Mouse (Mus musculus) cerebellum, adult 2 months (tissue): ENCODE measurements around the gene Arhgef12. TPM values are rescaled to one million over a fixed set of nuclear protein-coding genes. Genes with fewer than 3 reads are reported as not detected.

Experiments used
- DNase-seq, 2 experiments: peaks; one replicate each; pipeline ENCODE4 v3.0.0; 2021
- H3K27ac ChIP-seq: fragments of 200-500 bp; 2 replicates; pipeline ENCODE4 v1.5.1; 2012; ENCODE audit warnings: low read length, control low read depth, inconsistent platforms; ENCODE audit not compliant: insufficient read depth
- H3K27me3 ChIP-seq: fragments of 200-500 bp; 2 replicates; pipeline ENCODE4 v1.6.1; 2012; ENCODE audit warnings: inconsistent platforms, mild to moderate bottlenecking, low read length, moderate library complexity; ENCODE audit not compliant: control insufficient read depth, insufficient read depth
- H3K4me1 ChIP-seq: fragments of 200-500 bp; 2 replicates; pipeline ENCODE4 v1.6.1; 2011; ENCODE audit warnings: low read length; ENCODE audit not compliant: control insufficient read depth, insufficient read depth
- H3K4me3 ChIP-seq: fragments of 200-500 bp; replicated peaks from 2 replicates; pipeline ENCODE3; 2011; ENCODE audit warnings: mild to moderate bottlenecking, low read depth, low read length, control low read depth; ENCODE audit not compliant: insufficient read depth
- CTCF ChIP-seq: fragments of 200-500 bp; IDR thresholded peaks from 2 replicates; pipeline ENCODE4 v1.5.1; 2011; ENCODE audit warnings: low read depth, mild to moderate bottlenecking, control low read depth, low read length, moderate library complexity, borderline replicate concordance; ENCODE audit not compliant: insufficient read depth
- POLR2A ChIP-seq: fragments of 200-500 bp; IDR thresholded peaks from 2 replicates; pipeline ENCODE4 v1.6.1; 2011; ENCODE audit warnings: low read length, control low read depth, borderline replicate concordance; ENCODE audit not compliant: insufficient read depth
- WGBS: fragments of 180-500 bp; shearing (Covaris S2); methylation state at CpG from one replicate; pipeline ENCODE4 v1.1.7; 2018; 5-methylcytosine and 5-hydroxymethylcytosine counted together
- polyA plus RNA-seq: library from polyadenylated mRNA; depleted of rRNA; stranded (reverse); fragments of >200 nt; gene quantifications from 2 replicates; pipeline ENCODE4 v1.2.3, GENCODE M21; 2012

Arhgef12 gene
- polyA plus RNA-seq, 1 experiment, result 61.0 TPM

GRCm38 (mm10) chr9:43106426-43107186 is 433 bp downstream of the Arhgef12 start:
- WGBS, result 2% methylated on average over 22 of the region's 22 CpGs
- peak in 1 of 2 experiments; percentile 67 for DNase-seq
- TF ChIP-seq POLR2A (no peak), CTCF (no peak)
- Histone ChIP-seq H3K4me3 (peak overlapping the region; percentile 95), H3K27ac (peak overlapping the region; percentile 58), H3K27me3 (no peaks in the 10 kb centered on the region), H3K4me1 (no peaks in the 10 kb centered on the region; the same call in 1 of the 2 replicates)

- H3K27ac ChIP-seq, result peak overlapping the region; percentile 58
- no peaks in the 10 kb centered on the region for H3K27me3 ChIP-seq
- peak; percentile 92 to 94 for DNase-seq
- whole genome bisulfite sequencing, result under 1% methylated on average over 59 of the region's 91 CpGs
- TF ChIP-seq POLR2A, result peak; percentile 48; the same call in 1 of the 2 replicates
- no peak for TF ChIP-seq CTCF
- no peaks in the 10 kb centered on the region; the same call in 1 of the 2 replicates for H3K4me1 ChIP-seq
- peak overlapping the region; percentile 95 for H3K4me3 ChIP-seq
Observed at GRCm38 (mm10) chr9:43105664-43106361, 1.2 kb downstream of the Arhgef12 start.

- Histone ChIP-seq H3K4me3 (peak overlapping the region; percentile 95), H3K27ac (peak overlapping the region; percentile 58), H3K4me1 (no peaks in the 10 kb centered on the region; the same call in 1 of the 2 replicates), H3K27me3 (no peaks in the 10 kb centered on the region; the same call in 1 of the 2 replicates)
- no peak for TF ChIP-seq POLR2A
- no peak for TF ChIP-seq CTCF
- under 1% methylated on average over 40 of the region's 40 CpGs for WGBS
- peak; percentile 67 to 70 for DNase-seq
Observed at GRCm38 (mm10) chr9:43104873-43105663, 2.0 kb downstream of the Arhgef12 start.

- 0% methylated on average over 4 of the region's 4 CpGs for WGBS
- Histone ChIP-seq H3K27me3 (no peaks in the 10 kb centered on the region; the same call in 1 of the 2 replicates), H3K27ac (peak overlapping the region; percentile 58; the same call in 1 of the 2 replicates), H3K4me3 (peak overlapping the region; percentile 95), H3K4me1 (no peaks in the 10 kb centered on the region; the same call in 1 of the 2 replicates)
- no peak for DNase-seq
- TF ChIP-seq POLR2A (no peak), CTCF (no peak)
Observed at GRCm38 (mm10) chr9:43104526-43104872, 2.5 kb downstream of the Arhgef12 start.

- 14% methylated on average over 4 of the region's 4 CpGs for WGBS
- H3K27ac ChIP-seq, result no peak overlapping the region
- TF ChIP-seq POLR2A, result no peak
- no peak for TF ChIP-seq CTCF
Observed at GRCm38 (mm10) chr9:43103675-43104299, 3.3 kb downstream of the Arhgef12 start.

GRCm38 (mm10) chr9:43102931-43103330 is 4.1 kb downstream of the Arhgef12 start:
- H3K4me3 ChIP-seq, result peak overlapping the region; percentile 50
- no peak for TF ChIP-seq CTCF
- TF ChIP-seq POLR2A, result no peak
- H3K27ac ChIP-seq, result no peak overlapping the region
- H3K27me3 ChIP-seq, result no peaks in the 10 kb centered on the region; the same call in 1 of the 2 replicates
- no peaks in the 10 kb centered on the region; the same call in 1 of the 2 replicates for H3K4me1 ChIP-seq
- no peak for DNase-seq
- WGBS, result 86% methylated on average over 2 of the region's 2 CpGs

More at GRCm38 (mm10) chr9:43103675-43104299, 3.3 kb downstream of the Arhgef12 start:
- Histone ChIP-seq H3K27me3 (no peaks in the 10 kb centered on the region; the same call in 1 of the 2 replicates), H3K4me3 (peak overlapping the region; percentile 50), H3K4me1 (no peaks in the 10 kb centered on the region; the same call in 1 of the 2 replicates)
- no peak for DNase-seq

- 61% methylated on average over 8 of the region's 8 CpGs for WGBS
- Histone ChIP-seq H3K27me3 (no peaks in the 10 kb centered on the region; the same call in 1 of the 2 replicates), H3K4me1 (no peaks in the 10 kb centered on the region; the same call in 1 of the 2 replicates), H3K27ac (no peak overlapping the region), H3K4me3 (no peak overlapping the region)
- no peak for TF ChIP-seq POLR2A
- DNase-seq, result no peak
Observed at GRCm38 (mm10) chr9:43101936-43102595, 5.0 kb downstream of the Arhgef12 start.
